15 mouse cellular contexts compared by ENCODE assay signal in the genomic region with DNA sequence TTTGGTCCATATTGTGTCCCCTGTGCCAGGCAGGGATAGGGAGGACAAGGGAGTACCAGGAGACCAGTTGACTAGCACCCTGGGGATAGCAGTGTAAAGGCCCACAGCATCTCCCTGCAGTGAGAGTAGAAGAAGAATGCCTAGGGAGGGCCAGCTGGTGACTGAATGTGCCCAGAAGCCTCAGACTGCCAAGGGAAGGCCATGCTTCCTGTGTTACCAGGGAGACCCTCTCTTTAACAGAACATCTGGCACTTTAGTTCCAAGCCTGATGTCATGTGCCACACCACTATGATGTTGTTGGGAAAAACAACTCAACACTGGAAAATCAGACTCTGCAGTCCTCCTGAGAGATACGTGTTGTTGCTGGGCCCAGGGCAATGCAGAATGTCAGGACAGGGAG. TPM values are rescaled to one million over a fixed set of nuclear protein-coding genes. Genes with fewer than 3 reads are reported as not detected.
DNase-seq lines count a peak whose midpoint lies in the region; ATAC-seq and TF ChIP-seq lines count a peak whose summit lies in the region.
"Had no signal": no experiment of that assay in that cellular context is flagged by ENCODE, and none has a peak within 500 bp of the region (broad histone marks: within the 10 kb centered on the region; RNA-seq: fewer than 3 reads in every experiment).

No protein-coding gene starts in this region.

- H3K9ac ChIP-seq in midbrain, embryonic 11.5 days (ENCODE audit: low read length), result no peak overlapping the region
- no peak overlapping the region for H3K9ac ChIP-seq in hindbrain, postnatal 0 days (replicated peaks; ENCODE audit: low read length)
- H3K9ac ChIP-seq: liver, embryonic 12.5 days had no signal

- H3K4me1 ChIP-seq in midbrain, embryonic 11.5 days (ENCODE audit: control insufficient read depth, insufficient read depth, low read length), result peaks cover 12% of the 10 kb centered on the region
- peaks cover 23% of the 10 kb centered on the region for H3K4me1 ChIP-seq in midbrain, embryonic 10.5 days
- peaks cover 17% of the 10 kb centered on the region for H3K4me1 ChIP-seq in hindbrain, postnatal 0 days (ENCODE audit: insufficient read depth, low read length)
- H3K4me1 ChIP-seq: liver, embryonic 12.5 days; megakaryocyte, embryonic 14.5 days had no signal

- ATAC-seq in midbrain, embryonic 11.5 days (ENCODE audit: low FRiP score), result no peak
- ATAC-seq in hindbrain, postnatal 0 days, result peak; percentile 77
- ATAC-seq: liver, embryonic 12.5 days had no signal

- WGBS in midbrain, embryonic 11.5 days, result 63% methylated on average over 1 of the region's 1 CpGs
- WGBS in midbrain, embryonic 10.5 days, result 73% methylated on average over 1 of the region's 1 CpGs
- 25% methylated on average over 1 of the region's 1 CpGs for WGBS in hindbrain, postnatal 0 days

- no peaks in the 10 kb centered on the region for H3K27me3 ChIP-seq in midbrain, embryonic 11.5 days (ENCODE audit: control insufficient read depth, insufficient read depth, low read length)
- 0 out of 2 replicates have a peak, but pooled peaks cover 3% of the 10 kb centered on the region for H3K27me3 ChIP-seq in midbrain, embryonic 10.5 days (ENCODE audit: low read depth, poor library complexity, severe bottlenecking)
- H3K27me3 ChIP-seq in hindbrain, postnatal 0 days (ENCODE audit: insufficient read depth, low read length), result no peaks in the 10 kb centered on the region
- H3K27me3 ChIP-seq: liver, embryonic 12.5 days had no signal

- H3K4me2 ChIP-seq in midbrain, embryonic 11.5 days, result no peak overlapping the region
- H3K4me2 ChIP-seq in hindbrain, postnatal 0 days (ENCODE audit: low read depth, low read length), result no peak overlapping the region
- H3K4me2 ChIP-seq: liver, embryonic 12.5 days had no signal

- H3K9me3 ChIP-seq in midbrain, embryonic 11.5 days (ENCODE audit: control insufficient read depth, low read length), result no peaks in the 10 kb centered on the region
- no peaks in the 10 kb centered on the region for H3K9me3 ChIP-seq in midbrain, embryonic 10.5 days (replicated peaks)
- no peaks in the 10 kb centered on the region for H3K9me3 ChIP-seq in hindbrain, postnatal 0 days (ENCODE audit: low read length)
- H3K9me3 ChIP-seq: limb, embryonic 10.5 days; liver, embryonic 12.5 days had no signal

- H3K27ac ChIP-seq in midbrain, embryonic 11.5 days (ENCODE audit: low read depth, low read length), result no peak overlapping the region
- H3K27ac ChIP-seq in midbrain, embryonic 10.5 days (replicated peaks), result no peak overlapping the region
- H3K27ac ChIP-seq in hindbrain, postnatal 0 days, result no peak overlapping the region
- H3K27ac ChIP-seq: limb, embryonic 10.5 days; liver, embryonic 12.5 days had no signal

- DNase-seq in heart, adult 11 months, result peak; percentile 70
- DNase-seq in heart, postnatal 10 days, result no peak
- peak; percentile 79 for DNase-seq in midbrain, embryonic 11.5 days (ENCODE audit: low spot score, missing footprints)
- DNase-seq in midbrain, embryonic 10.5 days (ENCODE audit: low spot score), result no peak
- peak; percentile 39 for DNase-seq in hindbrain, postnatal 0 days (ENCODE audit: low spot score)
- DNase-seq in ovary, postnatal 36 days (ENCODE audit: low spot score), result no peak
- DNase-seq in heart, adult 8-10 months (ENCODE audit: low spot score), result no peak
- no peak for DNase-seq in embryo, embryonic 9.5 days (ENCODE audit: extremely low spot score)
- DNase-seq: adrenal gland, adult 8-10 months; cerebellum, adult 9-10 months; embryo, embryonic 11 days; right cerebral cortex, postnatal 25 days had no signal

- intact Hi-C loops in heart, postnatal 10 days (cut with DNase I), result no loop called here

- H3K36me3 ChIP-seq in midbrain, embryonic 11.5 days (ENCODE audit: control insufficient read depth, insufficient read depth, low read length), result no peaks in the 10 kb centered on the region
- peaks cover 10% of the 10 kb centered on the region for H3K36me3 ChIP-seq in midbrain, embryonic 10.5 days
- no peaks in the 10 kb centered on the region for H3K36me3 ChIP-seq in hindbrain, postnatal 0 days (ENCODE audit: insufficient read depth, low read length)
- H3K36me3 ChIP-seq: limb, embryonic 10.5 days; liver, embryonic 12.5 days had no signal

- no peak for TF ChIP-seq CTCF in hindbrain, postnatal 0 days (IDR thresholded peaks at IDR 0.05; ENCODE audit: low read depth)

- no peak overlapping the region for H3K4me3 ChIP-seq in midbrain, embryonic 11.5 days (ENCODE audit: low read depth, low read length)
- H3K4me3 ChIP-seq in midbrain, embryonic 10.5 days, result no peak overlapping the region
- no peak overlapping the region for H3K4me3 ChIP-seq in hindbrain, postnatal 0 days (ENCODE audit: low read length)
- H3K4me3 ChIP-seq: limb, embryonic 10.5 days; liver, embryonic 12.5 days; megakaryocyte, embryonic 14.5 days had no signal

RNA-seq across cellular contexts. Expression of a gene that starts 12.7 kb away (rescaled TPM):
- total RNA-seq in heart, postnatal 10 days (2021), result 1 to 10 TPM; 1.5 to 1.7 TPM
- 34.9 and 36.4 TPM in 2 replicates for polyA plus RNA-seq in midbrain, embryonic 11.5 days (2014; fragmentation: Nextera tagmentation; extraction: Ambion mirVana)
- 24.0 and 36.1 TPM in 2 replicates for polyA plus RNA-seq in midbrain, embryonic 10.5 days (2016; fragmentation: Nextera tagmentation; extraction: Ambion mirVana)
- total RNA-seq in hindbrain, postnatal 0 days (2014; rRNA removed), result 126 and 128 TPM in 2 replicates
- 39.8 and 44.6 TPM in 2 replicates for polyA plus RNA-seq in hindbrain, postnatal 0 days (2015; fragmentation: Nextera tagmentation; extraction: Ambion mirVana)
- total RNA-seq in heart, adult 8-10 months (2022), result under 1 TPM; 0.30 to 0.80 (median 0.49) TPM

Comparison
In these comparisons a context has a peak if more than half of its experiments do, and no peak if none do; other contexts are left out.
1. DNase-seq: peak in heart, adult 11 months (single experiment), midbrain, embryonic 11.5 days (single experiment) and hindbrain, postnatal 0 days (single experiment); none in heart, postnatal 10 days (0 of 2), midbrain, embryonic 10.5 days (single experiment), ovary, postnatal 36 days (single experiment), heart, adult 8-10 months (single experiment) and embryo, embryonic 9.5 days (single experiment).
2. RNA of a gene that starts 12.7 kb away (total RNA-seq): 126 to 128 TPM in hindbrain, postnatal 0 days; 1.5 to 1.7 TPM in heart, postnatal 10 days and 0.30 to 0.80 TPM in heart, adult 8-10 months; every median in the first group is over 10 times any median in the second.